Mouse (Mus musculus) myocyte (in vitro differentiated cells): ENCODE data around the gene Crybb3.

ENCODE experiments used
- CEBPB ChIP-seq: IDR thresholded peaks from 2 replicates; pipeline ENCODE4 v1.6.1; 2011; ENCODE audit warnings: mild to moderate bottlenecking, moderate library complexity; ENCODE audit not compliant: poor library complexity, insufficient read depth, severe bottlenecking
- E2F4 ChIP-seq: IDR thresholded peaks from one replicate; pipeline ENCODE4 v1.6.1; 2011; ENCODE audit warnings: mild to moderate bottlenecking, control low read depth, moderate library complexity; ENCODE audit not compliant: insufficient read depth
- MYOD1 ChIP-seq, 3 experiments: IDR thresholded peaks; one replicate each; pipeline ENCODE4 v1.6.1; 2011; ENCODE audit warnings: control low read depth in 2 of 3, low read depth in 2 of 3, mild to moderate bottlenecking in 2 of 3, moderate library complexity in 1 of 3; ENCODE audit not compliant: insufficient read length in 2 of 3, control insufficient read depth in 1 of 3
- MYOG ChIP-seq, 3 experiments: IDR thresholded peaks; one replicate each; pipeline ENCODE4 v1.6.1; 2011; ENCODE audit warnings: control low read depth in 2 of 3, low read depth in 2 of 3, mild to moderate bottlenecking in 2 of 3; ENCODE audit not compliant: insufficient read length in 2 of 3, control insufficient read depth in 1 of 3, insufficient read depth in 1 of 3
- POLR2A ChIP-seq: IDR thresholded peaks from one replicate; pipeline ENCODE4 v1.6.1; 2011; ENCODE audit warnings: low read depth, mild to moderate bottlenecking, control low read depth, moderate library complexity; ENCODE audit not compliant: insufficient read length
- POLR2AphosphoS2 ChIP-seq: IDR thresholded peaks from one replicate; pipeline ENCODE4 v1.6.1; 2011; ENCODE audit warnings: low read depth, control low read depth; ENCODE audit not compliant: insufficient read length
- REST ChIP-seq: IDR thresholded peaks from one replicate; pipeline ENCODE4 v1.6.1; 2011; ENCODE audit warnings: mild to moderate bottlenecking, control low read depth, moderate library complexity; ENCODE audit not compliant: insufficient read depth, insufficient read length
- TCF12 ChIP-seq: IDR thresholded peaks from one replicate; pipeline ENCODE4 v1.6.1; 2011; ENCODE audit warnings: mild to moderate bottlenecking, control low read depth; ENCODE audit not compliant: poor library complexity, insufficient read depth, severe bottlenecking

- no peak for TF ChIP-seq MYOD1 (IDR thresholded peaks at IDR 0.05; ENCODE audit: control insufficient read depth in 1 of 3, insufficient read length in 2 of 3, low read depth in 2 of 3)
- TF ChIP-seq E2F4, result no peak
- no peak for TF ChIP-seq POLR2A
- TF ChIP-seq POLR2AphosphoS2, result no peak
- TF ChIP-seq REST, result no peak
- no peak for TF ChIP-seq CEBPB
- no peak for TF ChIP-seq MYOG (IDR thresholded peaks at IDR 0.05; ENCODE audit: control insufficient read depth in 1 of 3, insufficient read depth in 1 of 3, insufficient read length in 2 of 3, low read depth in 2 of 3)
- no peak for TF ChIP-seq TCF12
Measured at GRCm38 (mm10) chr5:113090750-113091149, 9.4 kb upstream of the Crybb3 start.
